Mouse (Mus musculus) liver, adult 2 months (tissue): ENCODE results near the gene Dpt.

ENCODE experiments used
- CTCF ChIP-seq: fragments of 200-500 bp; IDR thresholded peaks from 2 replicates; pipeline ENCODE4 v1.5.1; 2011; ENCODE audit warnings: low read depth, low read length, control low read depth
- POLR2A ChIP-seq: fragments of 200-500 bp; IDR thresholded peaks from 2 replicates; pipeline ENCODE4 v1.6.1; 2011; ENCODE audit warnings: low read length, control low read depth; ENCODE audit not compliant: insufficient read depth; ENCODE audit errors: extremely low read depth

- no peak for TF ChIP-seq CTCF
- no peak for TF ChIP-seq POLR2A
Measured at GRCm38 (mm10) chr1:164756951-164757350, 39.5 kb upstream of the Dpt start.
